Comparison of ENCODE assay signal across 23 mouse cellular contexts in the genomic region with DNA sequence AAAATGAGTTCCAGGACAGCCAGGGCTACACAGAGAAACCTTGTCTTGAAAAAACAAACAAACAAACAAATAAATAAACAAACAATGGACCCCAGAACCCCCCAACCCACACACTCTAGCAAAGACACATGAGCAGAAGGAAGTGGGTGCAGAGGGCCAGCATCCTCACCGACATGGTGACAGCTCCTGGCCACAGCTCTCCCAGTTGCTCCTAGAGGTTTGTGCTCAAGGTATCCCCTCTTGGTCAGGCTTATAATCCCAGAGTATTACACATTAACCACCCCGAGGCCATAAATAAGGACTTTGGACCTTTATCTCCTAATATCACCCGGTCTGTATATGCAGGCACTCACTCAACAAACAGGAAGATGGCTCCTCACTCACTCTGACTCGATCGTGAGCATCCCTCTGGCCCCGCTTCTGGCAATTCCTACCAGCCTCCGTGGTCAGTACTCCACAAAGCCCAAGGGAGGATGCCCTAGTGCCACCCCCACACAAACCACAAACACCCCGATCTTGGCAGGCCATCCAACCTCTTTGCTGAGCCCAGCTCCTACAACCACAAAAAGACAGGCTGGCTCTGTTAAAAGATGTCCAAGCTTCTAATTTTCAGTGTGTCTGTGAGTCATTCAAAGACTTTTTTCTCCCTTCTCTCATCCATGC. TPM values are rescaled to one million over a fixed set of nuclear protein-coding genes. Genes with fewer than 3 reads are reported as not detected.
A peak's percentile ranks its signal among the peaks of the same experiment; 100 is the strongest.
DNase-seq lines count a peak whose midpoint lies in the region; ATAC-seq and TF ChIP-seq lines count a peak whose summit lies in the region.
"Had no signal": no experiment of that assay in that cellular context is flagged by ENCODE, and none has a peak within 500 bp of the region (broad histone marks: within the 10 kb centered on the region; RNA-seq: fewer than 3 reads in every experiment).

A gene (minus strand): TSS at position 227 of the 663 bp plus-strand sequence.

- peak; percentile 15 for DNase-seq in kidney, postnatal 10 days
- no peak for DNase-seq in kidney, adult 9 months
- peak; percentile 88 for DNase-seq in 3134 (ENCODE audit: extremely low read depth, insufficient read length, low spot score)
- DNase-seq in fibroblast of lung, adult 2 months (ENCODE audit: low read depth), result peak; percentile 83
- no peak for DNase-seq in frontal cortex, postnatal 25 days (ENCODE audit: low spot score in 2 of 2)
- no peak for DNase-seq in kidney, postnatal 25 days
- DNase-seq: adrenal gland, adult 8-10 months; cerebellum, postnatal 14 days; embryo, embryonic 11 days; heart, postnatal 10 days; lung, embryonic 14.5 days; spleen, adult 18-20 months; thymus, postnatal 14 days had no signal

- 14% methylated on average over 8 of the region's 8 CpGs for WGBS in small intestine, adult 2 months
- 87% methylated on average over 8 of the region's 8 CpGs for WGBS in forebrain, embryonic 12.5 days

- no peak within 1 kb of the TSS for H3K9ac ChIP-seq in forebrain, embryonic 12.5 days
- H3K9ac ChIP-seq: embryonic facial prominence, embryonic 15.5 days; hindbrain, embryonic 12.5 days; kidney, embryonic 15.5 days; lung, embryonic 14.5 days; midbrain, embryonic 12.5 days; neural tube, embryonic 13.5 days had no signal

- no peak within 1 kb of the TSS for H3K4me2 ChIP-seq in forebrain, embryonic 12.5 days
- H3K4me2 ChIP-seq: embryonic facial prominence, embryonic 15.5 days; heart, embryonic 11.5 days; hindbrain, embryonic 12.5 days; kidney, embryonic 15.5 days; lung, embryonic 14.5 days; midbrain, embryonic 12.5 days; neural tube, embryonic 13.5 days had no signal

- ATAC-seq in forebrain, embryonic 12.5 days (ENCODE audit: low FRiP score), result no peak

- peaks cover 41% of the 10 kb centered on the region for H3K4me1 ChIP-seq in small intestine, adult 2 months (ENCODE audit: control insufficient read depth, insufficient read depth, insufficient read length, low read length)
- peaks cover 6% of the 10 kb centered on the region; the same call in 1 of the 2 replicates for H3K4me1 ChIP-seq in forebrain, embryonic 12.5 days

- H3K27me3 ChIP-seq in small intestine, adult 2 months (ENCODE audit: control insufficient read depth, insufficient read depth, low read length), result no peaks in the 10 kb centered on the region
- H3K27me3 ChIP-seq in forebrain, embryonic 12.5 days, result peaks cover 10% of the 10 kb centered on the region; the same call in 1 of the 2 replicates
- H3K27me3 ChIP-seq: embryonic facial prominence, embryonic 15.5 days; kidney, embryonic 15.5 days; neural tube, embryonic 13.5 days had no signal

- H3K9me3 ChIP-seq in forebrain, embryonic 12.5 days, result no peaks in the 10 kb centered on the region
- H3K9me3 ChIP-seq: embryonic facial prominence, embryonic 15.5 days; forebrain, embryonic 10.5 days; hindbrain, embryonic 12.5 days; kidney, embryonic 15.5 days; midbrain, embryonic 12.5 days; neural tube, embryonic 13.5 days had no signal

- H3K27ac ChIP-seq in small intestine, adult 2 months (ENCODE audit: insufficient read depth, low read depth, low read length), result peak within 1 kb of the TSS; percentile 88
- no peak within 1 kb of the TSS for H3K27ac ChIP-seq in forebrain, embryonic 12.5 days
- H3K27ac ChIP-seq: embryonic facial prominence, embryonic 15.5 days; forebrain, embryonic 10.5 days; hindbrain, embryonic 12.5 days; kidney, embryonic 15.5 days; macrophage; midbrain, embryonic 12.5 days; neural tube, embryonic 13.5 days had no signal

- peak; percentile 3; the same call in 1 of the 2 replicates for TF ChIP-seq CTCF in small intestine, adult 2 months (IDR thresholded peaks at IDR 0.05; ENCODE audit: extremely low read depth, insufficient read length, insufficient replicate concordance, low read depth, low read length)

- TF ChIP-seq POLR2A in small intestine, adult 2 months (IDR thresholded peaks at IDR 0.05; ENCODE audit: low read depth, low read length), result peak; percentile 94; the same call in 1 of the 2 replicates

- H3K36me3 ChIP-seq in small intestine, adult 2 months (ENCODE audit: control insufficient read depth, insufficient read depth, low read length), result peaks cover 16% of the 10 kb centered on the region
- no peaks in the 10 kb centered on the region for H3K36me3 ChIP-seq in forebrain, embryonic 12.5 days (replicated peaks)
- H3K36me3 ChIP-seq: embryonic facial prominence, embryonic 15.5 days; forebrain, embryonic 10.5 days; hindbrain, embryonic 12.5 days; kidney, embryonic 15.5 days; midbrain, embryonic 12.5 days; neural tube, embryonic 13.5 days had no signal

- H3K4me3 ChIP-seq in small intestine, adult 2 months (ENCODE audit: low read depth, low read length), result peak within 1 kb of the TSS; percentile 66
- no peak within 1 kb of the TSS for H3K4me3 ChIP-seq in forebrain, embryonic 12.5 days (replicated peaks)
- H3K4me3 ChIP-seq: embryonic facial prominence, embryonic 15.5 days; forebrain, embryonic 10.5 days; hindbrain, embryonic 12.5 days; kidney, embryonic 15.5 days; midbrain, embryonic 12.5 days; neural tube, embryonic 13.5 days had no signal

RNA-seq across cellular contexts. Expression of the gene that starts here (rescaled TPM):
- 637 and 2,134 TPM in 2 replicates for polyA plus RNA-seq in small intestine, adult 2 months (2012; rRNA removed)
- polyA plus RNA-seq in forebrain, embryonic 12.5 days (2016; fragmentation: Nextera tagmentation; extraction: Ambion mirVana), result not detected in 2 replicates
- polyA plus RNA-seq: forebrain, embryonic 10.5 days; hindbrain, embryonic 12.5 days; macrophage; midbrain, embryonic 12.5 days; neural tube, embryonic 13.5 days had no signal

Comparison
In these comparisons a context has a peak if more than half of its experiments do, and no peak if none do; other contexts are left out.
1. RNA of the gene that starts here (polyA plus RNA-seq): 637 to 2,134 TPM in small intestine, adult 2 months; not detected in forebrain, embryonic 12.5 days; every median in the first group is over 100 times any median in the second.
2. DNase-seq: peak in kidney, postnatal 10 days (single experiment), 3134 (single experiment) and fibroblast of lung, adult 2 months (single experiment); none in kidney, adult 9 months (single experiment), frontal cortex, postnatal 25 days (0 of 2) and kidney, postnatal 25 days (0 of 2).